Mouse (Mus musculus) G1E-ER4 (cell line): ENCODE data around the gene Pibf1. TPM values are rescaled to one million over a fixed set of nuclear protein-coding genes. Genes with fewer than 3 reads are reported as not detected.

Source experiments
- GATA1 ChIP-seq: IDR thresholded peaks from one replicate; pipeline ENCODE4 v1.8.0; 2012; ENCODE audit warnings: low read length, inconsistent platforms
- polyA plus RNA-seq: library from polyadenylated mRNA; stranded (reverse); fragments of >175 nt; gene quantifications from 2 replicates; pipeline ENCODE4 v1.2.3, GENCODE M21; 2012

The Pibf1 gene
- polyA plus RNA-seq: 0.71 and 0.81 TPM in 2 replicates

GRCm38 (mm10) chr14:99099267-99099966, at the start of gene Pibf1, which contains the start of gene Dis3:
Gene Pibf1, plus strand, starts transcription at chr14:99099424.
Gene Dis3, minus strand, starts transcription at chr14:99099770.
- TF ChIP-seq GATA1: no peak

GRCm38 (mm10) chr14:99058959-99059586, 40.2 kb upstream of the Pibf1 start:
- no peak for TF ChIP-seq GATA1

- no peak for TF ChIP-seq GATA1
Measured at GRCm38 (mm10) chr14:99060616-99061015, 38.6 kb upstream of the Pibf1 start.

- no peak for TF ChIP-seq GATA1
Measured at GRCm38 (mm10) chr14:99063091-99063490, 36.1 kb upstream of the Pibf1 start.

- TF ChIP-seq GATA1: no peak
Measured at GRCm38 (mm10) chr14:99071146-99071545, 28.1 kb upstream of the Pibf1 start.

- TF ChIP-seq GATA1: no peak
Measured at GRCm38 (mm10) chr14:99088947-99089346, 10.3 kb upstream of the Pibf1 start.

GRCm38 (mm10) chr14:99099967-99100587, 853 bp downstream of the Pibf1 start:
- TF ChIP-seq GATA1: no peak

- no peak for TF ChIP-seq GATA1
Measured at GRCm38 (mm10) chr14:99103050-99103449, 3.8 kb downstream of the Pibf1 start.

- peak; percentile 45 for TF ChIP-seq GATA1
Measured at GRCm38 (mm10) chr14:99104542-99105123, 5.4 kb downstream of the Pibf1 start.

- TF ChIP-seq GATA1: no peak
Measured at GRCm38 (mm10) chr14:99106671-99107070, 7.4 kb downstream of the Pibf1 start.

GRCm38 (mm10) chr14:99107631-99108187, 8.5 kb downstream of the Pibf1 start:
- TF ChIP-seq GATA1: no peak

GRCm38 (mm10) chr14:99108762-99109161, 9.5 kb downstream of the Pibf1 start:
- TF ChIP-seq GATA1: no peak

- no peak for TF ChIP-seq GATA1
Measured at GRCm38 (mm10) chr14:99117576-99117975, 18.4 kb downstream of the Pibf1 start.

GRCm38 (mm10) chr14:99121584-99122339, 22.5 kb downstream of the Pibf1 start:
- TF ChIP-seq GATA1: no peak

GRCm38 (mm10) chr14:99124076-99124475, 24.9 kb downstream of the Pibf1 start:
- no peak for TF ChIP-seq GATA1
